Mouse (Mus musculus): ENCODE data around the gene Gad2. TPM values are rescaled to one million over a fixed set of nuclear protein-coding genes. Genes with fewer than 3 reads are reported as not detected.
A peak's percentile ranks its signal among the peaks of the same experiment; 100 is the strongest.

The Gad2 gene
- total RNA-seq, 2 experiments from 2014 or later: not detected

DNA sequence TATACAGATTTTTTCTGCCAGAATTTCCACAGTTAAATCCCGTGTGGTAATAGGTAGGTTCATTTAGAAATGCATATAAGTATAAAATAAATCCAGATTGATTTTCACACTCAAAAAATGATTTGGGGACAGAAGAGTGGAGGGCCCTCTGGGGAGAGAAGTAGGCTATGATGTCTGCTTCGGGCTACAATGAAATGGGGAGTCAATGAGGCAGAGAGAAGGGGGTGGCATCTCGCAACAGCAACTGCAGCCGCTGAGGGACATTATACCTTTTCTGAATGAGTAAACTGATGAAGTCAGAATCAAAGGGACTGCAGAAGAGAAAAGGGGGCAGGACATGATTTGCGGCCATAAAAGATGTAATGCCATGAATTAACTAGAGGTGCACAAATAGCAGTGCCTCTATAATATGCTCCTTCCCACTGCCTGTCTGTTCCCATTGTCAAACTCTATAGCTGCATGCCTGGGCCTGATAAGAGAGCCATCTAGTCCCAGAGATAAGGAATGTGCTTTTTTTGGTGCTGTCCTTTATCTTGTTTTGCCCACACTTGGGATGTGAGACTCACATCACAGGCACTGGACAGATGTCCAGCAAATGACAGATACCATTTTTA is 5.9 kb downstream of the Gad2 start:
- no peak for ATAC-seq (replicated peaks; ENCODE audit: low FRiP score, poor library complexity, severe bottlenecking)

DNA sequence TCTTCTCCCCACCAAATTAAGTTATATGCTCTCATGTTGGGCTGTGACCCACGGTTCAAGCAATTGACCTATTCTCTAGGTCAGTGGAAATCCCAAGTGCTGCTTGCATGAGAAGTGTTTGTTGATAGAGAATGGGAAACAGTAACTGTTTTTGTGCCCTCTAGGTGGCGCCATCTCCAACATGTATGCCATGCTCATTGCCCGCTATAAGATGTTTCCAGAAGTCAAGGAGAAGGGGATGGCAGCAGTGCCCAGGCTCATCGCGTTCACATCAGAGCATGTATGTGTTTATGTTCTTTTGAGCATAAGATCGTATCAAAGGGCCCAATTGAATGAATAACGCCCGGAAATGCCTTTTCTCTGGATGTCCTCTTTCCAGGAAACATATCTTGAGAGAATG is 12.8 kb downstream of the Gad2 start:
- ATAC-seq (replicated peaks; ENCODE audit: low FRiP score, poor library complexity, severe bottlenecking): no peak

- ATAC-seq (replicated peaks; ENCODE audit: low FRiP score, poor library complexity, severe bottlenecking): no peak
Measured at GRCm38 (mm10) chr2:22646134-22646533, 24.1 kb downstream of the Gad2 start.

DNA sequence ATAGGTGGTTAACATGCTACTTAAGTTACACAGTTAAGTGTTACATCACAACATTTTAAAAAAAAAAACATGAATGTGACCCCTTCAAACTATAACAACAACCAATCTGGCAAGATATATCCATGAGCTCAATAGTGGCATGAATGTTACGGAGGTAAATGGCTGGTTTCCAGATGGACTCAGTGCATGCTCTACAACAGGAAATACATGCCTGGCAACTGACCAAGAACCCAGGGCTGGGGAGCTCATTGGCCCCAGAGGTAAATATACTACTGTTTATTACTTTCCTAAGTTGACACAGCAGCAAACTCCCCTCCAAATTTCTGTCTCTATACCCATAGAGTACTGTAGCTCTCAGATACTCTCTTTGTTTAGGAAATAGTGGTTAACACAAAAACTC is 26.4 kb downstream of the Gad2 start:
- no peak for ATAC-seq (replicated peaks; ENCODE audit: low FRiP score, poor library complexity, severe bottlenecking)

GRCm38 (mm10) chr2:22651826-22652225 is 29.8 kb downstream of the Gad2 start:
- ATAC-seq (replicated peaks; ENCODE audit: low FRiP score, poor library complexity, severe bottlenecking): no peak

DNA sequence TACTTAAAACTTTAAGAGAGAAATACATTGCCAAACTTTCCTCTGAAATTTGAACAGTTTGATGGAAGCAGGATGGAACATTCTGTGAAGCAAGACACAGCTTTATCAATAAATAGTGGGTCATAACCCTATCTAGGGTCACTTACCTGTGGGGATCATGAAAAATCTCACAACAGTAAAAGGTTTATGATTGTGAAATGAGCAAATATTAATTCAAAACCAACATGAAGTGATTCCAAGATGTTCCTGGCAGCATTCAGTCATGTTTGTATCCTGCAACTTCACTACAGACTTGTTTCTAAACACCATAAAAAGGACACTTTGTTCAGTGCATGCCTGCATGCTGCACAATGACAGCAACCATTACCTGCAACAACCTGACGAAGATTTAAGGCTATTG is 41.7 kb downstream of the Gad2 start:
- ATAC-seq (replicated peaks; ENCODE audit: low FRiP score, poor library complexity, severe bottlenecking): no peak

- ATAC-seq (replicated peaks; ENCODE audit: low FRiP score, poor library complexity, severe bottlenecking): no peak
Measured at GRCm38 (mm10) chr2:22670415-22670814, 48.4 kb downstream of the Gad2 start.

DNA sequence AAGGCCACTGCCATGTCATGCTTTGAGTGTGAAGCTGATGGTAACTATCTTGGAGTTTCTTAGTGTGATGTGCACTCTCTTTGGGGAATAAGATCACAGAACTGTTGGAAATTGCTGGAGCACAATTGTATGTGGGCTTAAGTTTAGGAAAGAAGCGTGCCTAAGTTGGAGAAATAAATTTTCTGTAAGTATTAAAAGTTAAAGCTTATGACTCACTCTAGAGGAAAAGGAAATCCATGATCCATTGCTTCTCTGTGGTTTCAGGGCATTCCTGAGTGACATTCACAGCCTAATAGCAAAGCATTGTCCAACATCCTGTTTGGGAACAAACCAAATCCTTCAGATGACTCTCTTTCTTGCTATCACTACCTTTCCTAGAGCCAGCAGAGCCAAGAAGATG is 49.3 kb downstream of the Gad2 start:
- ATAC-seq (replicated peaks; ENCODE audit: low FRiP score, poor library complexity, severe bottlenecking): no peak

- ATAC-seq (replicated peaks; ENCODE audit: low FRiP score, poor library complexity, severe bottlenecking): no peak
Measured at GRCm38 (mm10) chr2:22677066-22677465, 55.1 kb downstream of the Gad2 start.

DNA sequence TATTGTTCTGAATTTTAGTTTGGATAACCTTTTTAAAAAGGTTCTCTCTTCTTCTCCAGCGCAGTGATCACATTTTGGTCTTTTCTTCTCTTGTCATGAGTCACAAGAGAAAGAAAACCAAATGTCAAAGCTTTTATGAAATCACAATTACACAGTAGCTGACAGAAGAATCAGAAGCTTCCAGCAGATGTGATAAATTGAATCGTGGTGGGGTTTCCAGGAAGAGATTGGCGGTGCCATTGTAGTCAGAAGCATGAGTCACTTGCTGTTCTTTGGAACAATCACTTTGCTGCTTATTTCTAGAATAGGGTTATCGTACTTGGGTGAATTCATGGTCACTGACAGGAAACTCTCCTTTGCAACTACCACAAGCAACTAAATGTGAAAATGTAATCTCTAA is 57.9 kb downstream of the Gad2 start:
- ATAC-seq (replicated peaks; ENCODE audit: low FRiP score, poor library complexity, severe bottlenecking): no peak

GRCm38 (mm10) chr2:22689969-22690368 is 68.0 kb downstream of the Gad2 start:
- ATAC-seq (replicated peaks; ENCODE audit: low FRiP score, poor library complexity, severe bottlenecking): no peak

- no peak for ATAC-seq (replicated peaks; ENCODE audit: low FRiP score, poor library complexity, severe bottlenecking)
Measured at GRCm38 (mm10) chr2:22704780-22705727, 83.0 kb downstream of the Gad2 start.

DNA sequence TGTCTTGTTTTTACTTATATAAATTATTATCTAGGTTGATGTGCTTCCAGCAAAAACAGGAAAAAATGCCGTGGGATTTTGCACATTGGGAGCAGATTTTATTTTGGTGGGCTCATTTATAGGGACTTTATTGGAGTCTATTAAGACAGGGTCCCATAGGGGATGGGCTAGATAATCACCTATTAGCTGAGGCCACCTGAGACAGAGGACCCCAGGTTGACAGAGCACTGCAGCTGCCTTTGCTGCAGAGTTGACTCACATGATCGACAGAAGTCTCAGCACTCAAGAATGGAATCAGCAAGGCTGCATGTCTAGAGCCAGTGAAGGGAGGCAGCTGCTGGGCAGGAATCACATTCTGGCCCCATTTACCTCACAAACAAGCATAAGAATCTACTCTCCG is 84.2 kb downstream of the Gad2 start:
- no peak for ATAC-seq (replicated peaks; ENCODE audit: low FRiP score, poor library complexity, severe bottlenecking)

DNA sequence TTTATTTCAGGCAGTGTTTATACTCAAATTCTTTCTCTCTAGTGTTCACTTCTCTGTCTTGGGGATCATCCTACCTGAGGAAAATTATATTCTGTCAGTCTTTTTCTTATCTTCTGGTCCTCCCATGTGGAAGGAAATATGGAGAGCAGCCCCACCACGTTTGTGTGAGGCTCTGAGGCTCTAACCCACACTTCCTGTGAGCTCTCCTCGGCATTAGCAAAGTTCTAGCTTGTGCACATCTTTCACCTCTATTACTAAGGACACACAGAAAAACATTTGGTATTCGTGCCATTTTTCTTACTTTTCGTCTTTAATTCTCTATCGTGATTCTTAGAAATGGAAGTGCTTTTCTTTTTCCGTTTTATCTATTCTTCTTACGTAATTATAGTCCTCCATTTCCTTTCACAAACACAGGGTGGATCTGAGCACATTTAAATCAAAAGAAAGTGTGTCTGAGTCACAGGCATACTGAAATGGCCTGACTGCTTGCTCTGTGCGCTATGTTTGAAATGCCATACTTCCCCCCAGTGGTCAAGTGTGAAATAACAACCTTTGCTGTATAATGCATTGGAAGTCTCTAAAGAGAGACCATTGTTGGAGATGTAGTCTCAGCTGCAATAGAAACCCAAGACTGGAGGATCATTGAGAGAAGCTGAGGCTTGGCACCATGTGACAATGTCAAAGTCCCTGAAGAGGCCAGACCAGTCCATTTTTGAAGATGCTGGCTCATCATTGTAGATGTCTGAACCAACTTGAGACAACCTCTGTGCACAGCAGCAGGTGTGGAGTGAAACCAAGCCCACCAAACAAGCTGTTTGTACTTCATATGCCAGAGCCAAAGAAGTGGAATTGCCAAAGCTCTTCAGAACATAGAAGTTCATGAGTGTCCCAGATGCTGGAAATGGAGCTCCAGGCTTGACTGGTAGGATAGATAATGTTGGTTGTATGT is 99.8 kb downstream of the Gad2 start:
- peak; percentile 94 for ATAC-seq (replicated peaks; ENCODE audit: low FRiP score, poor library complexity, severe bottlenecking)

GRCm38 (mm10) chr2:22723927-22724534 is 102.0 kb downstream of the Gad2 start:
- ATAC-seq (replicated peaks; ENCODE audit: low FRiP score, poor library complexity, severe bottlenecking): no peak

- no peak for ATAC-seq (replicated peaks; ENCODE audit: low FRiP score, poor library complexity, severe bottlenecking)
Measured at GRCm38 (mm10) chr2:22727113-22727512, 105.1 kb downstream of the Gad2 start.

DNA sequence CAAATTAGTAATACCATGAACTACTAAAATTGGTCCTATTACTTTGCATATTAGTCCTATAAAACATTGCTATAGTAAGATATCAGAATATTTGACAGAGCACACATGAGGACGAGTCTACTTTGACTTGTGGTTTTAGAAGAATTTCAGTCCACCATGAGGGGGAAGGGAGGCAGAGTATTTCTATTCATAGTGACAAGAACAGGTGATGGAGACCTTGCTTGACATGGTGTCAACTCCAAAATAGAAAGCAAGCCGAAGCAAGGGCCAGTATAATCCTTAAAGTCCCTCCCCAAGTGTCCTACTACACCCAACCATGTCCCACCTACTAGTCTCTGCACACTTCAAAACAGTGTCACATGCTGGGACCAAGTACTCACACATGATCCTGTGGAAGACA is 114.1 kb downstream of the Gad2 start:
- ATAC-seq (replicated peaks; ENCODE audit: low FRiP score, poor library complexity, severe bottlenecking): no peak

GRCm38 (mm10) chr2:22739369-22739768 is 117.4 kb downstream of the Gad2 start:
- ATAC-seq (replicated peaks; ENCODE audit: low FRiP score, poor library complexity, severe bottlenecking): no peak

DNA sequence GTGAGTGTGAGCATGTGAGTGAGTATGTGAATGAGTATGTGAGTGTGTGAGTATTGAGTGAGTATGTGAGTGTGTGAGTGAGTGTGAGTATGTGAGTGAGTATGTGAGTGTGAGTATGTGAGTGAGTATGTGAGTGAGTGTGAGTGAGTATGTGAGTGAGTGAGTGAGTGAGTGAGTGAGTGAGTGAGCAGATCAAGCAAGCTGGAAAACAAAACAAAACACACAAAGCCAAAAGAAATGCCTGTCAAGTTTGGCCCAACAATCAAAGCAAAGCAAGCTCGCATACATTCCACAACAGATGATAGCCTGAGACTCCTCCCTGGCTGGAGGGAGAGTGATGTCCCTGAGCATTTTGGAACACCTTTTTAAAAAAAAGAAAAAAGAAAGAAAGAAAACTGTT is 118.4 kb downstream of the Gad2 start:
- no peak for ATAC-seq (replicated peaks; ENCODE audit: low FRiP score, poor library complexity, severe bottlenecking)

DNA sequence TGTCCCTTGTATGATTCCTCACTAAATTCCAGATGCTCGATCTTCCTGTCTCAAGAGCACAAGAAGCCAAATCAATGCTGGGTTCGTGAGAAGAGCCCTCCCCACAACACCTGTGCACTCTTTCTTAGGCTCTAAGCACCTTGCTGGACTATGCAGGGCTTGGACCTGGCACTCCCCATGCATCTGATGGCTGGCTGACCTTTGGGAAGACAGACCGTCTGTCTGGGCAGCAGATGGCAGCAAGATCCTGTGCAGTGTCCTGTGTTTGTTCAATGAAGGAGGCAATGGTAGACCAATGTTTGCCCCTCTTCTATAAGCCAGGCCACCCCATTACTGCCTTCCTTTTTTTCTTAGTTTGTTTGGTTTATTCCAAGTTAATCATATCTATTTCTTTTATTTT is 119.2 kb downstream of the Gad2 start:
- ATAC-seq (replicated peaks; ENCODE audit: low FRiP score, poor library complexity, severe bottlenecking): no peak

Measured in erythroblast, adult 5-6 weeks (primary cell).